Mouse (Mus musculus) hindbrain, embryonic 13.5 days (tissue): ENCODE measurements around the gene 4930544D05Rik. TPM values are rescaled to one million over a fixed set of nuclear protein-coding genes. Genes with fewer than 3 reads are reported as not detected.

Source experiments
- ATAC-seq: fragments of 200-750 bp; cut with Nextera tagmentation; 2 replicates; pipeline ENCODE4 v1.8.0; 2017; ENCODE audit warnings: moderate TSS enrichment; ENCODE audit not compliant: low FRiP score
- H3K27ac ChIP-seq: fragments of 300-500 bp; sonication (generic); 2 replicates; pipeline ENCODE4 v1.5.1; 2015; ENCODE audit warnings: inconsistent platforms, mild to moderate bottlenecking, moderate library complexity
- H3K27me3 ChIP-seq: fragments of 300-500 bp; sonication (generic); 2 replicates; pipeline ENCODE4 v1.6.1; 2015; ENCODE audit warnings: mild to moderate bottlenecking, inconsistent platforms
- H3K36me3 ChIP-seq: fragments of 300-500 bp; sonication (generic); 2 replicates; pipeline ENCODE4 v1.6.1; 2015; ENCODE audit warnings: mild to moderate bottlenecking, inconsistent platforms
- H3K4me1 ChIP-seq: fragments of 300-500 bp; sonication (generic); replicated peaks from 2 replicates; pipeline ENCODE4 v1.6.1; 2015; ENCODE audit warnings: inconsistent platforms
- H3K4me2 ChIP-seq: fragments of 300-500 bp; sonication (generic); 2 replicates; pipeline ENCODE4 v1.6.1; 2015; ENCODE audit warnings: inconsistent platforms, mild to moderate bottlenecking, moderate library complexity
- H3K4me3 ChIP-seq: fragments of 300-500 bp; sonication (generic); 2 replicates; pipeline ENCODE4 v1.5.1; 2015; ENCODE audit warnings: mild to moderate bottlenecking, inconsistent platforms
- H3K9ac ChIP-seq: fragments of 300-500 bp; sonication (generic); 2 replicates; pipeline ENCODE4 v1.6.1; 2015; ENCODE audit warnings: mild to moderate bottlenecking, inconsistent platforms
- H3K9me3 ChIP-seq: fragments of 300-500 bp; sonication (generic); 2 replicates; pipeline ENCODE4 v1.6.1; 2016; ENCODE audit warnings: inconsistent platforms
- WGBS: fragments of 180-500 bp; shearing (Covaris S2); methylation state at CpG from one replicate; pipeline ENCODE4 v1.1.7; 2015; 5-methylcytosine and 5-hydroxymethylcytosine counted together
- polyA plus RNA-seq: library from polyadenylated mRNA; unstranded; fragments of >200 nt; fragmentation: Nextera tagmentation; extraction: Ambion mirVana; gene quantifications from 2 replicates; pipeline ENCODE4 v1.2.1, GENCODE M21; 2015

The 4930544D05Rik gene
- polyA plus RNA-seq, 1 experiment from 2014 or later = not detected

GRCm38 (mm10) chr11:70663957-70664356, 48.3 kb downstream of the 4930544D05Rik start:
- WGBS = 93% methylated on average over 6 of the region's 6 CpGs
- peaks cover 63% of the 10 kb centered on the region for H3K36me3 ChIP-seq

GRCm38 (mm10) chr11:70664741-70665140, 49.1 kb downstream of the 4930544D05Rik start:
- Histone ChIP-seq H3K27ac (no peak overlapping the region), H3K9ac (no peak overlapping the region), H3K4me3 (no peak overlapping the region), H3K9me3 (no peaks in the 10 kb centered on the region), H3K4me1 (peaks cover 19% of the 10 kb centered on the region), H3K36me3 (peaks cover 58% of the 10 kb centered on the region), H3K4me2 (no peak overlapping the region), H3K27me3 (no peaks in the 10 kb centered on the region)
- ATAC-seq = no peak
- WGBS = 94% methylated on average over 9 of the region's 9 CpGs

More at GRCm38 (mm10) chr11:70663957-70664356, 48.3 kb downstream of the 4930544D05Rik start:
- Histone ChIP-seq H3K4me2 (no peak overlapping the region), H3K4me3 (no peak overlapping the region), H3K9me3 (no peaks in the 10 kb centered on the region), H3K27ac (no peak overlapping the region), H3K4me1 (peaks cover 19% of the 10 kb centered on the region), H3K27me3 (no peaks in the 10 kb centered on the region), H3K9ac (no peak overlapping the region)
- no peak for ATAC-seq

Other genes with a start within 250 kb of the 4930544D05Rik start
- 33.3 and 33.6 TPM in 2 replicates for gene Pelp1, start 205.8 kb upstream of the 4930544D05Rik start, polyA plus RNA-seq
- 47.6 and 50.2 TPM in 2 replicates for gene Arrb2, start 183.2 kb upstream of the 4930544D05Rik start, polyA plus RNA-seq
- gene Med11, start 163.9 kb upstream of the 4930544D05Rik start, polyA plus RNA-seq = 43.2 and 45.5 TPM in 2 replicates
- 0.45 and 0.98 TPM in 2 replicates for gene Zmynd15, start 156.4 kb upstream of the 4930544D05Rik start, polyA plus RNA-seq
- 4.6 and 6.7 TPM in 2 replicates for gene Cxcl16, start 155.9 kb upstream of the 4930544D05Rik start, polyA plus RNA-seq
- gene Tm4sf5, start 110.6 kb upstream of the 4930544D05Rik start, polyA plus RNA-seq = 0.83 and 2.3 TPM in 2 replicates
- 0.31 TPM in 1 of 2 replicates, not detected in the other for gene Vmo1, start 101.2 kb upstream of the 4930544D05Rik start, polyA plus RNA-seq
- 0.25 and 0.29 TPM in 2 replicates for gene Gltpd2, start 96.7 kb upstream of the 4930544D05Rik start, polyA plus RNA-seq
- gene Psmb6, start 90.5 kb upstream of the 4930544D05Rik start, polyA plus RNA-seq = 802 and 803 TPM in 2 replicates
- gene Gm40193, start 82.9 kb upstream of the 4930544D05Rik start, polyA plus RNA-seq = not detected in 2 replicates
- gene Pld2, start 75.8 kb upstream of the 4930544D05Rik start, polyA plus RNA-seq = 9.0 and 10.1 TPM in 2 replicates
- 14.2 and 15.3 TPM in 2 replicates for gene Mink1, start 53.0 kb upstream of the 4930544D05Rik start, polyA plus RNA-seq
- not detected in 2 replicates for gene Chrne, start 3.4 kb downstream of the 4930544D05Rik start, polyA plus RNA-seq
- 0.16 and 0.21 TPM in 2 replicates for gene Gp1ba, start 23.3 kb downstream of the 4930544D05Rik start, polyA plus RNA-seq
- 109 TPM in 2 replicates for gene Rnf167, start 31.4 kb downstream of the 4930544D05Rik start, polyA plus RNA-seq
- gene Slc25a11, start 31.6 kb downstream of the 4930544D05Rik start, polyA plus RNA-seq = 159 and 173 TPM in 2 replicates
- 851 and 865 TPM in 2 replicates for gene Pfn1, start 38.8 kb downstream of the 4930544D05Rik start, polyA plus RNA-seq
- gene Eno3, start 41.4 kb downstream of the 4930544D05Rik start, polyA plus RNA-seq = 7.1 and 9.2 TPM in 2 replicates
- 162 and 169 TPM in 2 replicates for gene Spag7, start 53.6 kb downstream of the 4930544D05Rik start, polyA plus RNA-seq
- 15.2 and 15.3 TPM in 2 replicates for gene Camta2, start 72.3 kb downstream of the 4930544D05Rik start, polyA plus RNA-seq
- gene Inca1, start 84.3 kb downstream of the 4930544D05Rik start, polyA plus RNA-seq = 1.6 TPM in 2 replicates
- gene Kif1c, start 84.7 kb downstream of the 4930544D05Rik start, polyA plus RNA-seq = 1.5 and 1.7 TPM in 2 replicates
- 14.2 and 15.0 TPM in 2 replicates for gene Zfp3, start 148.4 kb downstream of the 4930544D05Rik start, polyA plus RNA-seq
- 0.30 TPM in 1 of 2 replicates, not detected in the other for gene Scimp, start 196.7 kb downstream of the 4930544D05Rik start, polyA plus RNA-seq
- 83.1 and 87.5 TPM in 2 replicates for gene Rabep1, start 228.9 kb downstream of the 4930544D05Rik start, polyA plus RNA-seq